Mouse (Mus musculus) liver, embryonic 11.5 days (tissue): ENCODE results near the gene Tmem206. TPM values are rescaled to one million over a fixed set of nuclear protein-coding genes. Genes with fewer than 3 reads are reported as not detected.

Experiments
- ATAC-seq: fragments of 200-750 bp; cut with Nextera tagmentation; replicated peaks from 2 replicates; pipeline ENCODE4 v1.8.0; 2017; ENCODE audit warnings: moderate number of reproducible peaks, mild to moderate bottlenecking, moderate TSS enrichment, moderate library complexity; ENCODE audit not compliant: low FRiP score
- DNase-seq: peaks from one replicate; pipeline ENCODE4 v3.0.0-alpha.2; 2017; ENCODE audit warnings: low spot score
- H3K27ac ChIP-seq: fragments of 300-500 bp; sonication (generic); 2 replicates; pipeline ENCODE4 v1.5.1; 2014; ENCODE audit warnings: mild to moderate bottlenecking, low read depth, low read length, control low read depth
- H3K27me3 ChIP-seq: fragments of 300-500 bp; sonication (generic); replicated peaks from 2 replicates; pipeline ENCODE4 v1.6.1; 2014; ENCODE audit warnings: low read length, mixed read lengths; ENCODE audit not compliant: control insufficient read depth, insufficient read depth
- H3K36me3 ChIP-seq: fragments of 300-500 bp; sonication (generic); 2 replicates; pipeline ENCODE4 v1.6.1; 2014; ENCODE audit warnings: mild to moderate bottlenecking, low read length, moderate library complexity, mixed read lengths; ENCODE audit not compliant: control insufficient read depth, insufficient read depth
- H3K4me1 ChIP-seq: fragments of 300-500 bp; sonication (generic); replicated peaks from 2 replicates; pipeline ENCODE4 v1.6.1; 2014; ENCODE audit warnings: low read length, mixed read lengths; ENCODE audit not compliant: control insufficient read depth, insufficient read depth
- H3K4me2 ChIP-seq: fragments of 300-500 bp; sonication (generic); 2 replicates; pipeline ENCODE4 v1.6.1; 2014; ENCODE audit warnings: mild to moderate bottlenecking, control low read depth, moderate library complexity
- H3K4me3 ChIP-seq: fragments of 300-500 bp; sonication (generic); 2 replicates; pipeline ENCODE4 v1.5.1; 2014; ENCODE audit warnings: low read depth, low read length, control low read depth
- H3K9ac ChIP-seq: fragments of 300-500 bp; sonication (generic); 2 replicates; pipeline ENCODE4 v1.6.1; 2014; ENCODE audit warnings: low read depth, low read length, control low read depth
- H3K9me3 ChIP-seq: fragments of 300-500 bp; sonication (generic); 2 replicates; pipeline ENCODE4 v1.6.1; 2016; ENCODE audit warnings: low read length, inconsistent platforms, mixed read lengths; ENCODE audit not compliant: control insufficient read depth
- WGBS: fragments of 180-500 bp; shearing (Covaris S2); extraction: QIAGEN DNeasy Blood & Tissue Kit; methylation state at CpG from one replicate; pipeline ENCODE4 v1.1.7; 2014; 5-methylcytosine and 5-hydroxymethylcytosine counted together
- polyA plus RNA-seq: library from polyadenylated mRNA; unstranded; fragments of >200 nt; fragmentation: Nextera tagmentation; extraction: Ambion mirVana; gene quantifications from 2 replicates; pipeline ENCODE4 v1.2.1, GENCODE M21; 2014

Gene Tmem206
- 15.4 and 18.8 TPM in 2 replicates for polyA plus RNA-seq

GRCm38 (mm10) chr1:191325726-191326232 is at the start of gene Tmem206:
Tmem206 (plus strand) TSS chr1:191325912.
- Histone ChIP-seq H3K27me3 (no peaks in the 10 kb centered on the region), H3K4me2 (peak within 1 kb of the TSS; percentile 87), H3K36me3 (no peaks in the 10 kb centered on the region), H3K4me3 (peak within 1 kb of the TSS; percentile 85), H3K27ac (peak within 1 kb of the TSS; percentile 75), H3K4me1 (peaks cover 18% of the 10 kb centered on the region), H3K9me3 (no peaks in the 10 kb centered on the region), H3K9ac (peak within 1 kb of the TSS; percentile 92)
- peak; percentile 96 for DNase-seq
- peak; percentile 95 for ATAC-seq
- under 1% methylated on average over 42 of the region's 42 CpGs for WGBS

- Histone ChIP-seq H3K27me3 (no peaks in the 10 kb centered on the region; the same call in 1 of the 2 replicates), H3K9me3 (no peaks in the 10 kb centered on the region), H3K27ac (no peak overlapping the region), H3K4me1 (peaks cover 4% of the 10 kb centered on the region; the same call in 1 of the 2 replicates), H3K36me3 (no peaks in the 10 kb centered on the region), H3K9ac (no peak overlapping the region), H3K4me3 (no peak overlapping the region), H3K4me2 (no peak overlapping the region)
- no peak for ATAC-seq
- 90% methylated on average over 7 of the region's 7 CpGs for WGBS
- no peak for DNase-seq
Observed at GRCm38 (mm10) chr1:191276181-191276580, 49.5 kb upstream of the Tmem206 start.

GRCm38 (mm10) chr1:191277549-191278059 is 48.1 kb upstream of the Tmem206 start:
- 67% methylated on average over 14 of the region's 14 CpGs for WGBS
- H3K27ac ChIP-seq = no peak overlapping the region
- ATAC-seq = peak; percentile 55; the same call in 1 of the 2 replicates

GRCm38 (mm10) chr1:191278324-191278723 is 47.4 kb upstream of the Tmem206 start:
- WGBS = 78% methylated on average over 4 of the region's 4 CpGs
- Histone ChIP-seq H3K27ac (no peak overlapping the region), H3K9ac (no peak overlapping the region), H3K4me2 (no peak overlapping the region), H3K4me1 (peaks cover 4% of the 10 kb centered on the region; the same call in 1 of the 2 replicates), H3K9me3 (no peaks in the 10 kb centered on the region), H3K4me3 (no peak overlapping the region), H3K27me3 (no peaks in the 10 kb centered on the region; the same call in 1 of the 2 replicates), H3K36me3 (no peaks in the 10 kb centered on the region)
- ATAC-seq = no peak
- no peak for DNase-seq

More at GRCm38 (mm10) chr1:191277549-191278059, 48.1 kb upstream of the Tmem206 start:
- H3K4me3 ChIP-seq = no peak overlapping the region
- DNase-seq = no peak
- H3K27me3 ChIP-seq = no peaks in the 10 kb centered on the region; the same call in 1 of the 2 replicates
- no peak overlapping the region for H3K9ac ChIP-seq
- no peaks in the 10 kb centered on the region for H3K9me3 ChIP-seq
- H3K4me1 ChIP-seq = peaks cover 4% of the 10 kb centered on the region; the same call in 1 of the 2 replicates
- no peaks in the 10 kb centered on the region for H3K36me3 ChIP-seq
- no peak overlapping the region for H3K4me2 ChIP-seq

- Histone ChIP-seq H3K4me3 (no peak overlapping the region), H3K9me3 (no peaks in the 10 kb centered on the region), H3K36me3 (no peaks in the 10 kb centered on the region), H3K27ac (no peak overlapping the region), H3K9ac (no peak overlapping the region), H3K4me1 (peaks cover 4% of the 10 kb centered on the region), H3K27me3 (no peaks in the 10 kb centered on the region), H3K4me2 (no peak overlapping the region)
- DNase-seq (no peak), ATAC-seq (no peak)
- WGBS = 49% methylated on average over 7 of the region's 7 CpGs
Observed at GRCm38 (mm10) chr1:191281171-191281570, 44.5 kb upstream of the Tmem206 start.

- DNase-seq (no peak), ATAC-seq (no peak)
- Histone ChIP-seq H3K4me1 (peaks cover 4% of the 10 kb centered on the region), H3K9me3 (no peaks in the 10 kb centered on the region), H3K4me2 (no peak overlapping the region), H3K9ac (no peak overlapping the region), H3K27ac (no peak overlapping the region), H3K36me3 (no peaks in the 10 kb centered on the region), H3K27me3 (no peaks in the 10 kb centered on the region), H3K4me3 (no peak overlapping the region)
- WGBS = 78% methylated on average over 1 of the region's 1 CpGs
Observed at GRCm38 (mm10) chr1:191282319-191282718, 43.4 kb upstream of the Tmem206 start.

GRCm38 (mm10) chr1:191283110-191284040 is 42.3 kb upstream of the Tmem206 start:
- no peaks in the 10 kb centered on the region for H3K9me3 ChIP-seq
- no peak overlapping the region for H3K4me2 ChIP-seq
- H3K9ac ChIP-seq = no peak overlapping the region
- no peak overlapping the region for H3K4me3 ChIP-seq
- H3K36me3 ChIP-seq = no peaks in the 10 kb centered on the region
- H3K4me1 ChIP-seq = no peaks in the 10 kb centered on the region; the same call in 1 of the 2 replicates
- H3K27ac ChIP-seq = no peak overlapping the region
- WGBS = 78% methylated on average over 13 of the region's 13 CpGs
- DNase-seq (no peak), ATAC-seq (peak; percentile 30; the same call in 1 of the 2 replicates)
- H3K27me3 ChIP-seq = no peaks in the 10 kb centered on the region

- Histone ChIP-seq H3K36me3 (no peaks in the 10 kb centered on the region), H3K27me3 (no peaks in the 10 kb centered on the region), H3K4me2 (no peak overlapping the region), H3K9ac (no peak overlapping the region), H3K4me1 (no peaks in the 10 kb centered on the region; the same call in 1 of the 2 replicates), H3K27ac (no peak overlapping the region), H3K9me3 (no peaks in the 10 kb centered on the region), H3K4me3 (no peak overlapping the region)
- ATAC-seq (no peak), DNase-seq (no peak)
- 81% methylated on average over 8 of the region's 8 CpGs for WGBS
Observed at GRCm38 (mm10) chr1:191284502-191284901, 41.2 kb upstream of the Tmem206 start.
